Mouse (Mus musculus) adrenal gland, adult 2 months (tissue): ENCODE measurements around the gene Zmat1. TPM values are rescaled to one million over a fixed set of nuclear protein-coding genes. Genes with fewer than 3 reads are reported as not detected.
"Not testable (repeated sequence)": the region's sequence is repeated elsewhere in the genome, so short reads cannot be mapped to it uniquely, and the experiment has no call there.

ENCODE experiments used
- DNase-seq: peaks from one replicate; pipeline ENCODE4 v3.0.0; 2021
- long read RNA-seq: library from polyadenylated mRNA; stranded (forward); transcript quantifications from one replicate; pipeline ENCODE4 v2.0.0, GENCODE M21; 2021
- polyA plus RNA-seq: library from polyadenylated mRNA; depleted of rRNA; stranded (reverse); fragments of >200 nt; gene quantifications from 2 replicates; pipeline ENCODE4 v1.2.3, GENCODE M21; 2012; rRNA removed
- total RNA-seq, 2 experiments: library from RNA; stranded (reverse); gene quantifications; 2 replicates each; pipeline ENCODE4 v1.2.3; 2021

Zmat1 gene
- 1 to 10 TPM; 7.8 to 9.8 TPM for total RNA-seq
- polyA plus RNA-seq = 0.65 and 1.1 TPM in 2 replicates
- long read RNA-seq, partial matches to known transcripts = 0 of 3 reads
- long read RNA-seq, other reads (novel, unspliced or antisense) = 1 of 3 reads

DNA sequence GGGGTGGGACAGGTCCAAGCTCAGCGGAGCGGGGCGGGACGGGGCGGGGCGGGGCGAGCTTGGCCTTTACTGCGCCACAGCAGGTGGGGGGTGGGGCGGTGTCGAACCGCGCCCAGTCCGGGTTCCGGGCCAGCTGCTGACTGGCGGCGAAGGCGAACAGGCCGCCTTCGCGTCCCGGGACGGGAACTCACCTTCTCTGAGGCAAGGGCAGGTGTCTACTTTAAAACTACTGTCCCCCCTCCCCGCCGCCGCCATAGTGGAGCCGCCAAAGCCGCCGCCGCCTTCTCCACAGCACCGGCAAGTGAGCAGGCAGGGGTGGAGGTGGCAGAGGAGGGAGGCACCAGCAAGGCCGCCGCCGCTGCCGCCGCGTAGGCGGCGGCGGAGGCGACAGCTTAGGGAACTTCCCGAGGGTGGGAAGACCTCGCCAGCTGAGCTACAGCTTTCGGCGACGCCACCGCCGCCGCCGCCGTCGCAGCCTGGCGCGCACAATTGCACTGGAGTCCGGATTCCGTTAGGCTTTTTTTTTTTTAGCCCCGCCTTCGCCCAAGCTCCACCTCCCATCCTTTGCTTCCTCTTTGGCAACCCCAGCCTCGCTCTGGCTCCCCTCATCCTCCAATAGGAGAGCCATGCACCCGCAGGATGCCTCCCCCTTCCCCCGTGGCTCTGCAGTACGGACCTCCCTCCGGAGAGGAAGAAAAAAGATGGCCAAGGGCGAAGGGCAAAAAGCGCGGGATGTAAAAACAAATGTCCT, at the start of gene Zmat1:
Gene Zmat1, minus strand, starts transcription at position 490 of the 751 bp plus-strand sequence.
- DNase-seq = peak; percentile 92

DNA sequence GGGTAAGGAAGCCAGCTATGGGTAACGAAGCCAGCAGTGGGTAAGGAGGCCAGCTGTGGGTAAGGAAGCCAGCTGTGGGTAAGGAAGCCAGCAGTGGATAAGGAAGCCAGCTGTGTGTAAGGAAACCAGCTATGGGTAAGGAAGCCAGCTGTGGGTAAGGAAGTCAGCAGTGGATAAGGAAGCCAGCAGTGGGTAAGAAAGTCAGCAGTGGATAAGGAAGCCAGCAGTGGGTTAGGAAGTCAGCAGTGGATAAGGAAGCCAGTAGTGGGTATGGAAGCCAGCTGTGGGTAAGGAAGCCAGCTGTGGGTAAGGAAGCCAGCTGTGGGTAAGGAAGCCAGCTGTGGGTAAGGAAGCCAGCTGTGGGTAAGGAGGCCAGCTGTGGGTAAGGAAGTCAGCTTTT, 44.9 kb upstream of the Zmat1 start:
- not testable (repeated sequence) for DNase-seq

DNA sequence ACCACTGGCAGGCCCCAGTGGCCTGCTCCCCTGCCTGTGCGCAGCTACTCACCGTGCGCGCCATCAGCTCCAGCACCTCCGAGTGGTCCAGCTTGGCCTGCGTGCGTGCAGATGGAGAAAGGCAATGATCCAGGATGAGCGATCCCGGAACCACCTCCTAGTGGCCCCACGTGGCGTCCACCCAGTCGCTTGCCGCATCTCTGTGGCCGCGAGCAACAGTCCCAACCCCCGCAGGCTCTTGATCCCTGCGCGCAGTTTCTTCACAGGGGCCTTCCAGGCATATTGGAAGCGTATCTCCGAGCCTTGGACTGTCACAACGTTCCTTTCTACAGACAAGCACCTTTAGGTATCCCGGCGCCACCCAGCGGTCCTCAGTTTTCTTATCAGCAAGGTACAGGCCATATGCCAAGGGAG, 27.0 kb upstream of the Zmat1 start:
- DNase-seq = peak; percentile 9

DNA sequence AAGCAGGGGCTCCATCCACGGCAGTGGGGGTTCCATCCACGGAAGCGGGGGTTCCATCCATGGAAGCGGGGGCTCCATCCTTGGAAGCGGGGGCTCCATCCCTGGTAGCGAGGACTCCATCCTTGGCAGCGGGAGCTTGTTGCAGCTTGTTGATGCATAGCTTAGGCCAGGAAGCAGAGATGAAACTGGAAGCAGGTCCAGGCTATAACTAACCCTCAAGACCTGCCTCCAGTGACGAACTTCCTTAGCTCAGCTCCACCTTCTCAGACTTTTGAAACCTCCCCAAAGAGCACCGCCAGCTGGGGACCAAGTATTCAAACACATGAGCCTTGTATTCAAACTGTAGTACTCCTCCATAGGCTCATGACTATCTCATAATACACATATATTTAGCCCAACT, 16.1 kb upstream of the Zmat1 start:
- no peak for DNase-seq

GRCm38 (mm10) chrX:135011381-135011780, 2.4 kb upstream of the Zmat1 start:
- no peak for DNase-seq

DNA sequence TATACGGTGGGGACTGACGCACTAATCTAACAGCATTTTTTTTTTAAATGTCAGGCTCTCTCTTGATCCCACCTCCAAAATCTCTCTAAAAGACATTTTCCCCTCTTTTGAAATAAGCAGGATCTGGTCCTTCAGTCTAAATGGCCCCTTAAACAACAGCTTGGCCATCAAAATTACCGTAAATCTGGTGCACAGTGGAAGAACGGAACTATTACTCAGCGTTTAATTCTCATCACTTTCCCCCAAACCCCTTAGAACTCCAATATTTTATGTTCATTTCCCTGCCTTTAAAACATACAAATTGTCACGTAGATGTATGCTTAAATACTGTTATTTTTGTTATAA, 434 bp upstream of the Zmat1 start:
- no peak for DNase-seq

- DNase-seq = no peak
Observed at GRCm38 (mm10) chrX:135008021-135008420, 988 bp downstream of the Zmat1 start.

DNA sequence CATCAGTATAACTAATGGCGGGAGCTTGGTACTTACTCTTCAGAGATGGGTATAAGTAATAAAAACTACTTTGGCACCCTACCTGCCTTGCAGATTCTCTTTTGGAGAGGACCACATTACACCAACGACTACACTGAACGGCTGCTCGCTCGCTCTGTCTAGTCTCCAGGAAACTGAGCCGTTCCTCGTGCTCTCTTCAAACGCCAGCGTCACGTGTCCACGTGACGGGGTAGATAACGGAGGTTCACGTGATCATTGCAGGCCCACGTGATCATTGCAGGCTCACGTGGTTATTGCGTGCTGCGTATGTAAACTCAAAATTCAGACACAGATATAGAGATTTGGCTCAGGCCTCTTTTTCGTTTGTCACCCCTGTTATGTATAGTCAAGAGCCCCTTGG, 44.5 kb downstream of the Zmat1 start, which contains the start of gene Nxf2:
Gene Nxf2, minus strand, starts transcription at position 209 of the 400 bp plus-strand sequence.
- DNase-seq = no peak

- DNase-seq = peak; percentile 59
Observed at GRCm38 (mm10) chrX:134963305-134964094, 45.5 kb downstream of the Zmat1 start.

- DNase-seq = no peak
Observed at GRCm38 (mm10) chrX:134930361-134930760, 78.6 kb downstream of the Zmat1 start.

- no peak for DNase-seq
Observed at GRCm38 (mm10) chrX:134929927-134930326, 79.1 kb downstream of the Zmat1 start.

DNA sequence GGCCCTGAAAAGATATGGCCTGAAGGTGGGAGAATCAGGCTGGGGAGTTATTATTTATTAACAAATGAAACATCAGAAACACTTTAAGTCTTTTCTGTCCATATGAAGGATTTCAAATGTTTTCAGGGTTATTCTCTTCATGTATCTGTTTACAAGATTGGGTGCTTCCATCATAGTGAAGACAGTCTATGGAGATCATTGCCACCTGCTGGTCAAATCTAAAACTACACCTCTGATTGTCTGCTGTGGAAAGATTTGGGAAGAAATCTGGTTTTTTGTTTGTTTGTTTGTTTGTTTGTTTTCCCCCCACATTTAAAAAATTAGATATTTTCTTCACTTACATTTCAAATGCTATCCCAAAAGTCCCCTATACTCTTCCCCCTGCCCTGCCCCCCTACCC, 84.0 kb downstream of the Zmat1 start:
- DNase-seq = peak; percentile 6

DNA sequence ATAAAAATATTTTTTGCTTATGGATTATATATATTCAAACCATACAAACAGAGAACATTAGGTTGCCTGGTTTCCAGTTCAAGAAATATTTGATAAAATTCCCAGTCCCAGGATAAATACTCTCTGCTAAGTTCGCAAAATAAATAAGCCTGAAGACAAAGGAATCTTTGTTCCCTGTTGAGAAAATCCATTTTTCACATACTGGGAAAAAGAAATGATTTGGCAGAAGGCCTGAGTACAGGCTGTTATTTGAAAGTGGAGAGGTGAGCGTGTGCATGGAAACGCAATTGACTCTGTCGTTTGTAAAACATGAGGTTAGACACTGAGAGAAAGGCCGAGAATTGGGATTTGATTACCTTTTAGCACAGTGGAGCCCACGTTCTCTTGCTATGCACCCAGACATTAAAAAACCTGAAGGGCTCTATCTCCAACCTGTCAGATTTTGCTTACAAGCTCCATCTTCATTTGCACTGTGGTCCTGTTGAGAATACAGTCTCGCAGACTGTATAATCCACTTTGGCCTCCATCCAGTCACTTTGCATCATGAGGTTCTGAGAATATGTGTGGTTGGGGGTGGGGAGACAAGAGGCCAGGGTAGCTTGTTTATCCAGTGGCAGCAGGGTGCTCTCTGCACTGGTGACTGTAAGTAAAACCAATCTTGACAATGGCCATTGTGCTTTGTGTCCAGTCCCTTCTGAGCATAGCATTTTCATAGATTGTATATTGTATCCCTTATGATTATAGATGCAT, 85.2 kb downstream of the Zmat1 start:
- DNase-seq = no peak

Other genes with a start within 250 kb of the Zmat1 start
- 10 to 100 TPM; 23.9 to 57.8 TPM for gene Armcx2, start 200.0 kb downstream of the Zmat1 start, total RNA-seq
- gene Armcx2, start 200.0 kb downstream of the Zmat1 start, polyA plus RNA-seq = 32.0 and 40.6 TPM in 2 replicates
- gene Nxf2, start 44.5 kb downstream of the Zmat1 start, total RNA-seq = not detected
- gene Nxf2, start 44.5 kb downstream of the Zmat1 start, polyA plus RNA-seq = not detected in 2 replicates
- not detected for gene Gm15023, start 168.4 kb upstream of the Zmat1 start, total RNA-seq
- gene Gm15023, start 168.4 kb upstream of the Zmat1 start, polyA plus RNA-seq = not detected in 2 replicates
- gene Tceal6, start 201.5 kb upstream of the Zmat1 start, total RNA-seq = 1 to 10 TPM; 3.1 to 3.6 TPM
- gene Tceal6, start 201.5 kb upstream of the Zmat1 start, polyA plus RNA-seq = 0.55 and 0.73 TPM in 2 replicates